Mouse (Mus musculus): ENCODE measurements around the gene Ube2v1. TPM values are rescaled to one million over a fixed set of nuclear protein-coding genes. Genes with fewer than 3 reads are reported as not detected.

Gene Ube2v1
- total and polyA plus RNA-seq, 3 experiments: 164 to 343 TPM; not detected in 1

DNA sequence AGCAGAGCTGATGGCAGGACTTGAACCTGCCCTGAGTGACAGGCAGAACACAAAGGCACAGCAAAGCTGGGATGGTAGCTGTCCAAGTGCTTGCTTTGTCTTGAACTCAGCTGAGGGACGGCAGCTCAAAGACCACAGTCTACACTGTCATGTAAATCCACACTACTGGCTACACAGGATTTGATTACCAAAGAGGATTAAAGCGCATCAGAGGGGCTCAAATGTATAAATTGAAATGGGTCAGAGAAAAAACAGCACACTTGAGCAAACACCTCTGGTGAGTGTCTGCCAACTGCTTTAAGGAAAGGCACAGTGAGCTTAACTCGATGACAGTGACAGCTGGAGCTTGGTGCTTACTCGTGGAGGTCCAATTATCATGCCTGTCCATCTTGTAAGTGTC lies 14.4 kb downstream of the Ube2v1 start:
- H3K4me1 ChIP-seq (ENCODE audit: control insufficient read depth in 1 of 2, insufficient read depth in 2 of 2, low read length in 2 of 2): no peaks in the 10 kb centered on the region
- DNase-seq (ENCODE audit: low read depth, low spot score): no peak
- H3K27me3 ChIP-seq (ENCODE audit: control insufficient read depth in 1 of 2, insufficient read depth in 2 of 2, low read length in 2 of 2): no peaks in the 10 kb centered on the region
- peaks cover 34% of the 10 kb centered on the region for H3K79me2 ChIP-seq (ENCODE audit: control insufficient read depth, insufficient read depth, low read length, poor library complexity)
- H3K27ac ChIP-seq (ENCODE audit: control insufficient read depth, low read depth, low read length): no peak overlapping the region
- H3K36me3 ChIP-seq (ENCODE audit: control insufficient read depth in 1 of 2, insufficient read depth in 2 of 2, low read length in 2 of 2): peaks cover 0 to 17% of the 10 kb centered on the region in 2 experiments; a peak in 2 of 4 replicates
- H3K9ac ChIP-seq (ENCODE audit: control insufficient read depth, low read depth, low read length, poor library complexity, severe bottlenecking): no peak overlapping the region
- TF ChIP-seq MEF2A (IDR thresholded peaks at IDR 0.05; ENCODE audit: extremely low read depth, insufficient replicate concordance, low read depth, low read length, poor library complexity, severe bottlenecking) (no peak), CTCF (IDR thresholded peaks at IDR 0.05 in 2 of 3, conservative IDR thresholded peaks at IDR 0.05 in 1 of 3; ENCODE audit: control insufficient read depth in 1 of 3, insufficient read depth in 1 of 3, low read depth in 2 of 3, low read length in 3 of 3, poor library complexity in 1 of 3, severe bottlenecking in 1 of 3) (no peak), ELF1 (IDR thresholded peaks at IDR 0.05; ENCODE audit: low read depth, low read length) (no peak), NRF1 (IDR thresholded peaks at IDR 0.05; ENCODE audit: insufficient read depth, low read depth, low read length, poor library complexity, severe bottlenecking) (no peak), JUND (IDR thresholded peaks at IDR 0.05; ENCODE audit: low read depth, low read length) (no peak), MAX (IDR thresholded peaks at IDR 0.05; ENCODE audit: low read length) (no peak), MAZ (IDR thresholded peaks at IDR 0.05; ENCODE audit: low read depth, low read length) (no peak), TAL1 (IDR thresholded peaks at IDR 0.05; ENCODE audit: low read length) (no peak), TCF12 (IDR thresholded peaks at IDR 0.05; ENCODE audit: low read depth, low read length) (no peak), CHD2 (IDR thresholded peaks at IDR 0.05; ENCODE audit: low read length) (no peak), HCFC1 (IDR thresholded peaks at IDR 0.05; ENCODE audit: low read depth, low read length) (no peak), CHD1 (IDR thresholded peaks at IDR 0.05; ENCODE audit: low read depth, low read length) (no peak), MAFK (IDR thresholded peaks at IDR 0.05; ENCODE audit: borderline replicate concordance, low read depth, low read length) (no peak), TBP (IDR thresholded peaks at IDR 0.05; ENCODE audit: low read depth, low read length) (no peak), GATA1 (IDR thresholded peaks at IDR 0.05; ENCODE audit: low read depth, low read length) (no peak)
- no peak overlapping the region for H3K4me3 ChIP-seq (ENCODE audit: control insufficient read depth in 1 of 2, insufficient read depth in 1 of 2, low read depth in 2 of 2, low read length in 2 of 2)
- H3K9me3 ChIP-seq (replicated peaks; ENCODE audit: insufficient read depth, low read length): no peaks in the 10 kb centered on the region

DNA sequence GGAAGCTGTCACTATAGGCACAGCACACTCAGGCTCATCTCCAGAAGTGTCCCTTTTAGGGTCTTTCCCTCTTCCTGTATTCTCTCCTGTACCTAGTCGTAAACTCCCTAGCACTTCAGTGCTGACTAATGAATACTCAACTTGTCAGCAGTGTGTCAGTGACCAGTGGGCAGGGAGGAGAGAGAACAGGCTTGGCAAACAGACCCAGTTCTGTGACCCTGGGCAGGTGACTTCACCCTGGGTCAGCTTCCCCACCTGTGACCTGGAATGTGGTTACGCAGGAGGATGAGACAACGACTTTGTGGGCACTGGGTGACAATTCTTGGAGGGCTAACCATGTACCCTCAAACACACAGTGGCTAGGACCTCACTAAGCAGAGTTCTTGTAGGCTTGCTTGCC lies 14.9 kb downstream of the Ube2v1 start:
- Histone ChIP-seq H3K4me3 (ENCODE audit: control insufficient read depth in 1 of 2, insufficient read depth in 1 of 2, low read depth in 2 of 2, low read length in 2 of 2) (no peak overlapping the region), H3K27ac (ENCODE audit: control insufficient read depth, low read depth, low read length) (no peak overlapping the region), H3K36me3 (ENCODE audit: control insufficient read depth in 1 of 2, insufficient read depth in 2 of 2, low read length in 2 of 2) (peaks cover 0 to 19% of the 10 kb centered on the region in 2 experiments; a peak in 2 of 4 replicates), H3K4me1 (ENCODE audit: control insufficient read depth in 1 of 2, insufficient read depth in 2 of 2, low read length in 2 of 2) (no peaks in the 10 kb centered on the region), H3K9me3 (replicated peaks; ENCODE audit: insufficient read depth, low read length) (no peaks in the 10 kb centered on the region), H3K79me2 (ENCODE audit: control insufficient read depth, insufficient read depth, low read length, poor library complexity) (peaks cover 31% of the 10 kb centered on the region), H3K9ac (ENCODE audit: control insufficient read depth, low read depth, low read length, poor library complexity, severe bottlenecking) (no peak overlapping the region), H3K27me3 (ENCODE audit: control insufficient read depth in 1 of 2, insufficient read depth in 2 of 2, low read length in 2 of 2) (no peaks in the 10 kb centered on the region)
- DNase-seq (ENCODE audit: low read depth, low spot score): no peak
- TF ChIP-seq JUND (IDR thresholded peaks at IDR 0.05; ENCODE audit: low read depth, low read length): no peak
- no peak for TF ChIP-seq MAX (IDR thresholded peaks at IDR 0.05; ENCODE audit: low read length)
- TF ChIP-seq GATA1 (IDR thresholded peaks at IDR 0.05; ENCODE audit: low read depth, low read length): no peak
- no peak for TF ChIP-seq CHD2 (IDR thresholded peaks at IDR 0.05; ENCODE audit: low read length)
- TF ChIP-seq ZKSCAN1 (IDR thresholded peaks at IDR 0.05; ENCODE audit: low read depth, low read length): no peak
- no peak for TF ChIP-seq GABPA (IDR thresholded peaks at IDR 0.05; ENCODE audit: low read depth, low read length)
- no peak for TF ChIP-seq SIN3A (IDR thresholded peaks at IDR 0.05; ENCODE audit: low read length)
- TF ChIP-seq TAL1 (IDR thresholded peaks at IDR 0.05; ENCODE audit: low read length): no peak
- no peak for TF ChIP-seq MYC (IDR thresholded peaks at IDR 0.05; ENCODE audit: low read depth, low read length)
- TF ChIP-seq MYB (IDR thresholded peaks at IDR 0.05; ENCODE audit: low read depth, low read length): no peak
- no peak for TF ChIP-seq BHLHE40 (IDR thresholded peaks at IDR 0.05; ENCODE audit: borderline replicate concordance, low read depth, low read length)
- TF ChIP-seq USF2 (IDR thresholded peaks at IDR 0.05; ENCODE audit: borderline replicate concordance in 1 of 2, insufficient read depth in 1 of 2, low read depth in 1 of 2, low read length in 2 of 2): no peak
- TF ChIP-seq CTCF (IDR thresholded peaks at IDR 0.05 in 2 of 3, conservative IDR thresholded peaks at IDR 0.05 in 1 of 3; ENCODE audit: control insufficient read depth in 1 of 3, insufficient read depth in 1 of 3, low read depth in 2 of 3, low read length in 3 of 3, poor library complexity in 1 of 3, severe bottlenecking in 1 of 3): no peak
- no peak for TF ChIP-seq USF1 (IDR thresholded peaks at IDR 0.05; ENCODE audit: low read depth, low read length)
- TF ChIP-seq KAT2A (conservative IDR thresholded peaks at IDR 0.05; ENCODE audit: low read depth, low read length): no peak
- no peak for TF ChIP-seq POLR2AphosphoS2 (IDR thresholded peaks at IDR 0.05; ENCODE audit: low read length)
- no peak for TF ChIP-seq RAD21 (IDR thresholded peaks at IDR 0.05; ENCODE audit: low read depth, low read length)
